Mouse (Mus musculus): ENCODE data around the gene Lgals7. TPM values are rescaled to one million over a fixed set of nuclear protein-coding genes. Genes with fewer than 3 reads are reported as not detected.
"Not testable (repeated sequence)": the region's sequence is repeated elsewhere in the genome, so short reads cannot be mapped to it uniquely, and the experiment has no call there.

The Lgals7 gene
- total RNA-seq, 2 experiments from 2014 or later: 0.66 TPM; not detected in 1

GRCm38 (mm10) chr7:28877155-28877554 lies 13.5 kb downstream of the Lgals7 start:
- DNase-seq (ENCODE audit: low spot score): no peak

GRCm38 (mm10) chr7:28877856-28878255 lies 14.2 kb downstream of the Lgals7 start:
- DNase-seq (ENCODE audit: low spot score): peak; percentile 25

- no peak for DNase-seq (ENCODE audit: low spot score)
Measured at GRCm38 (mm10) chr7:28879606-28880005, 16.0 kb downstream of the Lgals7 start.

- DNase-seq (ENCODE audit: low spot score): no peak
Measured at GRCm38 (mm10) chr7:28880554-28880953, 16.9 kb downstream of the Lgals7 start.

- no peak for DNase-seq (ENCODE audit: low spot score)
Measured at GRCm38 (mm10) chr7:28881199-28881598, 17.5 kb downstream of the Lgals7 start, which contains the start of gene Capn12. TSS of gene Capn12 (plus strand) at chr7:28881422.

- no peak for DNase-seq (ENCODE audit: low spot score)
Measured at GRCm38 (mm10) chr7:28883039-28883438, 19.4 kb downstream of the Lgals7 start.

GRCm38 (mm10) chr7:28883704-28884103 lies 20.1 kb downstream of the Lgals7 start:
- not testable (repeated sequence) for DNase-seq (ENCODE audit: low spot score)

- no peak for DNase-seq (ENCODE audit: low spot score)
Measured at GRCm38 (mm10) chr7:28886486-28886885, 22.8 kb downstream of the Lgals7 start.

GRCm38 (mm10) chr7:28888701-28889161 lies 25.1 kb downstream of the Lgals7 start:
- no peak for DNase-seq (ENCODE audit: low spot score)

GRCm38 (mm10) chr7:28892601-28893000 lies 28.9 kb downstream of the Lgals7 start:
- DNase-seq (ENCODE audit: low spot score): no peak

- DNase-seq (ENCODE audit: low spot score): peak; percentile 60
Measured at GRCm38 (mm10) chr7:28893643-28894265, 30.1 kb downstream of the Lgals7 start.

GRCm38 (mm10) chr7:28894942-28895341 lies 31.3 kb downstream of the Lgals7 start:
- DNase-seq (ENCODE audit: low spot score): no peak

GRCm38 (mm10) chr7:28897661-28898060 lies 34.0 kb downstream of the Lgals7 start:
- no peak for DNase-seq (ENCODE audit: low spot score)

GRCm38 (mm10) chr7:28899972-28900371 lies 36.3 kb downstream of the Lgals7 start:
- DNase-seq (ENCODE audit: low spot score): no peak

- DNase-seq (ENCODE audit: low spot score): peak; percentile 43
Measured at GRCm38 (mm10) chr7:28901311-28902125, 37.9 kb downstream of the Lgals7 start.

GRCm38 (mm10) chr7:28902180-28902579 lies 38.5 kb downstream of the Lgals7 start:
- DNase-seq (ENCODE audit: low spot score): no peak

GRCm38 (mm10) chr7:28902809-28903208 lies 39.2 kb downstream of the Lgals7 start:
- DNase-seq (ENCODE audit: low spot score): no peak

- no peak for DNase-seq (ENCODE audit: low spot score)
Measured at GRCm38 (mm10) chr7:28903778-28904177, 40.1 kb downstream of the Lgals7 start.

- no peak for DNase-seq (ENCODE audit: low spot score)
Measured at GRCm38 (mm10) chr7:28907195-28907594, 43.5 kb downstream of the Lgals7 start.

GRCm38 (mm10) chr7:28911632-28912031 lies 48.0 kb downstream of the Lgals7 start:
- peak; percentile 45 for DNase-seq (ENCODE audit: low spot score)

GRCm38 (mm10) chr7:28913171-28913570 lies 49.5 kb downstream of the Lgals7 start:
- no peak for DNase-seq (ENCODE audit: low spot score)

All from gastrocnemius, adult 18-20 months (tissue).